Mouse (Mus musculus): ENCODE data around the gene Higd1c. TPM values are rescaled to one million over a fixed set of nuclear protein-coding genes. Genes with fewer than 3 reads are reported as not detected.
A peak's percentile ranks its signal among the peaks of the same experiment; 100 is the strongest.
"Not testable (repeated sequence)": the region's sequence is repeated elsewhere in the genome, so short reads cannot be mapped to it uniquely, and the experiment has no call there.

Higd1c gene
- polyA plus RNA-seq, 1 experiment from 2014 or later: not detected

GRCm38 (mm10) chr15:100414011-100414410 is 49.7 kb downstream of the Higd1c start:
- Histone ChIP-seq H3K4me1 (peaks cover 36% of the 10 kb centered on the region), H3K9me3 (no peaks in the 10 kb centered on the region), H3K4me3 (no peak overlapping the region), H3K36me3 (peaks cover 28% of the 10 kb centered on the region), H3K9ac (no peak overlapping the region), H3K27me3 (no peaks in the 10 kb centered on the region), H3K4me2 (no peak overlapping the region), H3K27ac (no peak overlapping the region)
- WGBS: 66% methylated on average over 4 of the region's 4 CpGs
- no peak for ATAC-seq (ENCODE audit: insufficient number of reproducible peaks, insufficient read depth, low FRiP score, low TSS enrichment, low read depth)

- Histone ChIP-seq H3K9ac (no peak overlapping the region), H3K9me3 (no peaks in the 10 kb centered on the region), H3K36me3 (peaks cover 19% of the 10 kb centered on the region), H3K27me3 (no peaks in the 10 kb centered on the region), H3K4me2 (no peak overlapping the region), H3K4me1 (peaks cover 45% of the 10 kb centered on the region), H3K4me3 (no peak overlapping the region), H3K27ac (no peak overlapping the region; the same call in 1 of the 2 replicates)
- WGBS: 94% methylated on average over 13 of the region's 13 CpGs
- no peak for ATAC-seq (ENCODE audit: insufficient number of reproducible peaks, insufficient read depth, low FRiP score, low TSS enrichment, low read depth)
These were observed 50.6 kb downstream of the Higd1c start for GRCm38 (mm10) chr15:100414942-100415341.

- Histone ChIP-seq H3K27me3 (no peaks in the 10 kb centered on the region), H3K4me2 (no peak overlapping the region), H3K36me3 (peaks cover 11% of the 10 kb centered on the region), H3K9me3 (no peaks in the 10 kb centered on the region), H3K9ac (no peak overlapping the region), H3K27ac (no peak overlapping the region), H3K4me3 (no peak overlapping the region), H3K4me1 (peaks cover 52% of the 10 kb centered on the region)
- no peak for ATAC-seq (ENCODE audit: insufficient number of reproducible peaks, insufficient read depth, low FRiP score, low TSS enrichment, low read depth)
- 84% methylated on average over 8 of the region's 8 CpGs for WGBS
These were observed 51.3 kb downstream of the Higd1c start for GRCm38 (mm10) chr15:100415684-100416083.

GRCm38 (mm10) chr15:100417854-100418450 is 53.6 kb downstream of the Higd1c start:
- 78% methylated on average over 9 of the region's 9 CpGs for WGBS
- no peak overlapping the region for H3K4me2 ChIP-seq
- H3K9me3 ChIP-seq: no peaks in the 10 kb centered on the region
- no peaks in the 10 kb centered on the region for H3K36me3 ChIP-seq
- no peaks in the 10 kb centered on the region for H3K27me3 ChIP-seq
- no peak overlapping the region for H3K9ac ChIP-seq
- peaks cover 62% of the 10 kb centered on the region for H3K4me1 ChIP-seq
- no peak overlapping the region for H3K27ac ChIP-seq
- no peak for ATAC-seq (ENCODE audit: insufficient number of reproducible peaks, insufficient read depth, low FRiP score, low TSS enrichment, low read depth)
- H3K4me3 ChIP-seq: no peak overlapping the region

- H3K4me2 ChIP-seq: no peak overlapping the region
- H3K4me3 ChIP-seq: no peak overlapping the region
- peaks cover 67% of the 10 kb centered on the region for H3K4me1 ChIP-seq
- 67% methylated on average over 8 of the region's 8 CpGs for WGBS
- H3K27me3 ChIP-seq: peaks cover 5% of the 10 kb centered on the region
- no peaks in the 10 kb centered on the region for H3K9me3 ChIP-seq
- H3K27ac ChIP-seq: no peak overlapping the region
- no peak overlapping the region for H3K9ac ChIP-seq
- no peak for ATAC-seq (ENCODE audit: insufficient number of reproducible peaks, insufficient read depth, low FRiP score, low TSS enrichment, low read depth)
- no peaks in the 10 kb centered on the region for H3K36me3 ChIP-seq
These were observed 55.0 kb downstream of the Higd1c start for GRCm38 (mm10) chr15:100419311-100419710.

- H3K27me3 ChIP-seq: peaks cover 12% of the 10 kb centered on the region
- no peaks in the 10 kb centered on the region for H3K9me3 ChIP-seq
- H3K4me3 ChIP-seq: no peak overlapping the region
- H3K4me2 ChIP-seq: no peak overlapping the region
- ATAC-seq (ENCODE audit: insufficient number of reproducible peaks, insufficient read depth, low FRiP score, low TSS enrichment, low read depth): no peak
- no peak overlapping the region for H3K27ac ChIP-seq
- H3K4me1 ChIP-seq: peaks cover 74% of the 10 kb centered on the region
- H3K9ac ChIP-seq: 0 out of 2 replicates have a peak overlapping the region, but pooled peaks have one; percentile 36
- WGBS: 64% methylated on average over 9 of the region's 9 CpGs
- no peaks in the 10 kb centered on the region for H3K36me3 ChIP-seq
These were observed 55.8 kb downstream of the Higd1c start for GRCm38 (mm10) chr15:100419901-100420745.

GRCm38 (mm10) chr15:100421059-100421757 is 56.9 kb downstream of the Higd1c start:
- peak overlapping the region; percentile 91 for H3K9ac ChIP-seq
- peaks cover 16% of the 10 kb centered on the region for H3K27me3 ChIP-seq
- H3K4me3 ChIP-seq: peak overlapping the region; percentile 93
- WGBS: 34% methylated on average over 8 of the region's 8 CpGs
- H3K4me2 ChIP-seq: peak overlapping the region; percentile 98
- no peak overlapping the region for H3K27ac ChIP-seq
- no peaks in the 10 kb centered on the region for H3K9me3 ChIP-seq
- no peaks in the 10 kb centered on the region for H3K36me3 ChIP-seq
- H3K4me1 ChIP-seq: peaks cover 67% of the 10 kb centered on the region
- no peak for ATAC-seq (ENCODE audit: insufficient number of reproducible peaks, insufficient read depth, low FRiP score, low TSS enrichment, low read depth)

- not testable (repeated sequence) for H3K36me3 ChIP-seq; H3K9me3 ChIP-seq; ATAC-seq (ENCODE audit: insufficient number of reproducible peaks, insufficient read depth, low FRiP score, low TSS enrichment, low read depth)
- Histone ChIP-seq H3K9ac (peak within 1 kb of the TSS; percentile 91), H3K27ac (peak within 1 kb of the TSS; percentile 11; the same call in 1 of the 2 replicates), H3K27me3 (peaks cover 16% of the 10 kb centered on the region), H3K4me3 (peak within 1 kb of the TSS; percentile 93), H3K4me1 (peaks cover 63% of the 10 kb centered on the region), H3K4me2 (peak within 1 kb of the TSS; percentile 98)
- 18% methylated on average over 3 of the region's 3 CpGs for WGBS
These were observed 57.4 kb downstream of the Higd1c start, which contains the start of gene Gm5475 for GRCm38 (mm10) chr15:100421758-100422197. Gm5475 (plus strand) TSS chr15:100422147.

- Histone ChIP-seq H3K9me3 (no peaks in the 10 kb centered on the region), H3K9ac (peak overlapping the region; percentile 91), H3K36me3 (no peaks in the 10 kb centered on the region), H3K4me1 (peaks cover 56% of the 10 kb centered on the region), H3K4me2 (peak overlapping the region; percentile 98), H3K4me3 (peak overlapping the region; percentile 93), H3K27ac (peak overlapping the region; percentile 11; the same call in 1 of the 2 replicates), H3K27me3 (peaks cover 16% of the 10 kb centered on the region)
- ATAC-seq (ENCODE audit: insufficient number of reproducible peaks, insufficient read depth, low FRiP score, low TSS enrichment, low read depth): peak; percentile 48
- WGBS: under 1% methylated on average over 41 of the region's 44 CpGs
These were observed 58.1 kb downstream of the Higd1c start for GRCm38 (mm10) chr15:100422476-100422875.

- H3K36me3 ChIP-seq: no peaks in the 10 kb centered on the region
- no peaks in the 10 kb centered on the region for H3K9me3 ChIP-seq
- H3K4me2 ChIP-seq: peak overlapping the region; percentile 98
- H3K4me1 ChIP-seq: peaks cover 50% of the 10 kb centered on the region
- ATAC-seq (ENCODE audit: insufficient number of reproducible peaks, insufficient read depth, low FRiP score, low TSS enrichment, low read depth): peak; percentile 96
- H3K4me3 ChIP-seq: peak overlapping the region; percentile 93
- 0 out of 2 replicates have a peak overlapping the region, but pooled peaks have one; percentile 16 for H3K27ac ChIP-seq
- under 1% methylated on average over 59 of the region's 65 CpGs for WGBS
- H3K27me3 ChIP-seq: peaks cover 16% of the 10 kb centered on the region
- H3K9ac ChIP-seq: peak overlapping the region; percentile 91
These were observed 58.8 kb downstream of the Higd1c start for GRCm38 (mm10) chr15:100422899-100423860.
